Mouse (Mus musculus) E14TG2a.4 (cell line): ENCODE results near the gene Pcid2.

Experiments used
- CTCF ChIP-seq: conservative IDR thresholded peaks from 2 replicates; pipeline ENCODE4 v1.5.1; 2014; ENCODE audit warnings: low read length
- POU5F1 ChIP-seq: IDR thresholded peaks from 2 replicates; pipeline ENCODE4 v1.6.1; 2014; ENCODE audit warnings: low read length, borderline replicate concordance

- no peak for TF ChIP-seq CTCF
- no peak for TF ChIP-seq POU5F1
Measured at GRCm38 (mm10) chr8:13104691-13105086, 570 bp downstream of the Pcid2 start.
